Mouse (Mus musculus) CH12.LX (cell line): ENCODE data around the gene Thtpa.

ENCODE experiments used
- CTCF ChIP-seq, 2 experiments: IDR thresholded peaks in 1 of 2; conservative IDR thresholded peaks in 1 of 2; 2 replicates each; pipeline ENCODE4 v1.5.1; 2011 to 2012; ENCODE audit warnings: low read depth in 2 of 2, low read length in 2 of 2, improper control_type of control experiment in 1 of 2, inconsistent platforms in 1 of 2, mild to moderate bottlenecking in 1 of 2, moderate library complexity in 1 of 2
- ELF1 ChIP-seq: IDR thresholded peaks from 2 replicates; pipeline ENCODE4 v1.6.1; 2014; ENCODE audit warnings: low read depth, mild to moderate bottlenecking, inconsistent platforms, low read length, improper control_type of control experiment
- EP300 ChIP-seq: IDR thresholded peaks from 2 replicates; pipeline ENCODE4 v1.6.1; 2011; ENCODE audit warnings: low read length, improper control_type of control experiment
- GABPA ChIP-seq: IDR thresholded peaks from 2 replicates; pipeline ENCODE4 v1.6.1; 2012; ENCODE audit warnings: low read depth, low read length, improper control_type of control experiment, inconsistent platforms; ENCODE audit not compliant: insufficient replicate concordance
- KAT2A ChIP-seq: IDR thresholded peaks from 2 replicates; pipeline ENCODE4 v1.6.1; 2012; ENCODE audit warnings: low read length, improper control_type of control experiment, inconsistent platforms; ENCODE audit not compliant: insufficient replicate concordance
- MAX ChIP-seq: IDR thresholded peaks from 2 replicates; pipeline ENCODE4 v1.6.1; 2011; ENCODE audit warnings: low read length, improper control_type of control experiment
- MYC ChIP-seq: IDR thresholded peaks from 2 replicates; pipeline ENCODE4 v1.6.1; 2011; ENCODE audit warnings: low read depth, mild to moderate bottlenecking, improper control_type of control experiment, low read length
- POLR2A ChIP-seq: IDR thresholded peaks from 2 replicates; pipeline ENCODE4 v1.6.1; 2011; ENCODE audit warnings: low read depth, mild to moderate bottlenecking, improper control_type of control experiment, low read length
- POLR2AphosphoS2 ChIP-seq: IDR thresholded peaks from 2 replicates; pipeline ENCODE4 v1.6.1; 2011; ENCODE audit warnings: low read depth, low read length, improper control_type of control experiment
- RCOR1 ChIP-seq: conservative IDR thresholded peaks from 2 replicates; pipeline ENCODE4 v1.6.1; 2012; ENCODE audit warnings: low read depth, mild to moderate bottlenecking, inconsistent platforms, low read length, improper control_type of control experiment
- TBP ChIP-seq: conservative IDR thresholded peaks from 2 replicates; pipeline ENCODE4 v1.6.1; 2011; ENCODE audit warnings: low read depth, low read length, improper control_type of control experiment
- UBTF ChIP-seq: IDR thresholded peaks from 2 replicates; pipeline ENCODE4 v1.6.1; 2012; ENCODE audit warnings: low read depth, mild to moderate bottlenecking, inconsistent platforms, low read length, improper control_type of control experiment, moderate library complexity
- ZC3H11A ChIP-seq: IDR thresholded peaks from 2 replicates; pipeline ENCODE4 v1.6.1; 2012; ENCODE audit warnings: low read depth, mild to moderate bottlenecking, inconsistent platforms, low read length, improper control_type of control experiment
- ZNF384 ChIP-seq: IDR thresholded peaks from 2 replicates; pipeline ENCODE4 v1.6.1; 2012; ENCODE audit warnings: low read depth, low read length, improper control_type of control experiment, inconsistent platforms

DNA sequence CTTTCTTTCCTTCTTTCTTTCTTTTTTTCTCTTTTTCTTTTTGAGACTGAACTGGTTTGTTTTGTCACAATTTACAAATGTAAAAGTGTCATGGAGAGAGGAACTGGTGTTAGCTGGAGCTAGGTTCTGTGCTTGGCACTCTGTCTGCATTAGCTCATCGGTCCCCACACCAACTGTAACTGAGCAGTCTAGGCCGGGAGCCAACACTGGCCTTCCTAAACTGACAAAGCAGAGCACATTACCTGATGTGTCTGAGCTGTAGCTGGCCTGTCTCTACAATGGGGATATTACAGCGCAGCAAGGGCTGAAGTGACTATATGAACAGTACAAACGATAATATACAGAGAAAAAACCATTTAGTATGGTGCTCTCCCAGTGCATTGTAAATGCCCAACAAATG, 24.3 kb downstream of the Thtpa start:
- no peak for TF ChIP-seq POLR2A
- no peak for TF ChIP-seq ELF1
- TF ChIP-seq CTCF (conservative IDR thresholded peaks at IDR 0.05 in 1 of 2, IDR thresholded peaks at IDR 0.05 in 1 of 2; ENCODE audit: low read depth in 2 of 2, low read length in 2 of 2) = no peak
- TF ChIP-seq MYC = no peak
- no peak for TF ChIP-seq TBP
- TF ChIP-seq UBTF = no peak
- no peak for TF ChIP-seq EP300
- TF ChIP-seq ZNF384 = no peak
- no peak for TF ChIP-seq RCOR1
- no peak for TF ChIP-seq KAT2A
- no peak for TF ChIP-seq POLR2AphosphoS2
- TF ChIP-seq MAX = no peak
- no peak for TF ChIP-seq GABPA
- no peak for TF ChIP-seq ZC3H11A
